In genomic region chr7:45741308-45741707, GRCm38 (mm10) we compare ENCODE assay signal across 11 mouse cellular contexts. TPM values are rescaled to one million over a fixed set of nuclear protein-coding genes. Genes with fewer than 3 reads are reported as not detected.
DNase-seq lines count a peak whose midpoint lies in the region; ATAC-seq and TF ChIP-seq lines count a peak whose summit lies in the region.
"Had no signal": no experiment of that assay in that cellular context is flagged by ENCODE, and none has a peak within 500 bp of the region (broad histone marks: within the 10 kb centered on the region; RNA-seq: fewer than 3 reads in every experiment).

No protein-coding gene starts in this region.

- H3K9ac ChIP-seq in hindbrain, embryonic 16.5 days (ENCODE audit: low read depth, low read length) = no peak overlapping the region
- H3K9ac ChIP-seq: limb, embryonic 15.5 days had no signal

- H3K27ac ChIP-seq in left cerebral cortex, adult 2 months = peak overlapping the region; percentile 87
- no peak overlapping the region for H3K27ac ChIP-seq in brown adipose tissue, adult 24 weeks (replicated peaks; ENCODE audit: low read depth, low read length)
- H3K27ac ChIP-seq in hindbrain, embryonic 16.5 days (ENCODE audit: low read depth, low read length) = no peak overlapping the region
- H3K27ac ChIP-seq: kidney, postnatal 0 days; limb, embryonic 15.5 days had no signal

- H3K4me3 ChIP-seq in left cerebral cortex, adult 2 months = peak overlapping the region; percentile 39; the same call in 1 of the 2 replicates
- peak overlapping the region; percentile 44; the same call in 1 of the 2 replicates for H3K4me3 ChIP-seq in brown adipose tissue, adult 24 weeks (ENCODE audit: insufficient read depth, low read depth, low read length)
- H3K4me3 ChIP-seq in hindbrain, embryonic 16.5 days (ENCODE audit: low read length) = no peak overlapping the region

- H3K27me3 ChIP-seq in hindbrain, embryonic 16.5 days (replicated peaks; ENCODE audit: control insufficient read depth, insufficient read depth, low read length) = no peaks in the 10 kb centered on the region
- H3K27me3 ChIP-seq: limb, embryonic 15.5 days had no signal

- 87% methylated on average over 12 of the region's 12 CpGs for WGBS in hindbrain, embryonic 16.5 days

- H3K9me3 ChIP-seq in hindbrain, embryonic 16.5 days (ENCODE audit: control insufficient read depth, low read length) = no peaks in the 10 kb centered on the region
- H3K9me3 ChIP-seq: limb, embryonic 15.5 days had no signal

- no peak for DNase-seq in left cerebral cortex, adult 2 months (ENCODE audit: extremely low spot score in 1 of 2, low spot score in 2 of 2)
- no peak for DNase-seq in left cerebral cortex, adult 11 months (ENCODE audit: low spot score)
- peak; percentile 30 for DNase-seq in MEL-GATA-1-ER (ENCODE audit: extremely low read depth, low read depth)
- no peak for DNase-seq in right cerebral cortex, postnatal 14 days
- DNase-seq: adrenal gland, postnatal 36 days had no signal

- TF ChIP-seq CTCF in left cerebral cortex, adult 2 months (IDR thresholded peaks at IDR 0.05) = no peak

- H3K4me1 ChIP-seq in brown adipose tissue, adult 24 weeks (ENCODE audit: control insufficient read depth, insufficient read depth, insufficient read length, low read length) = no peaks in the 10 kb centered on the region
- no peaks in the 10 kb centered on the region for H3K4me1 ChIP-seq in hindbrain, embryonic 16.5 days (ENCODE audit: control insufficient read depth, insufficient read depth, low read depth, low read length)

- no peaks in the 10 kb centered on the region for H3K36me3 ChIP-seq in hindbrain, embryonic 16.5 days (ENCODE audit: control insufficient read depth, insufficient read depth, low read length)
- H3K36me3 ChIP-seq: limb, embryonic 15.5 days had no signal

- intact Hi-C loops in left cerebral cortex, adult 2 months (cut with DNase I) = no loop called here

- H3K4me2 ChIP-seq in hindbrain, embryonic 16.5 days (ENCODE audit: low read length) = no peak overlapping the region

- peak; percentile 74 for ATAC-seq in megakaryocyte, adult 5-6 weeks (ENCODE audit: poor library complexity, severe bottlenecking)
- ATAC-seq in hindbrain, embryonic 16.5 days = no peak

RNA-seq across cellular contexts. Expression of gene Spaca4, which starts 15.7 kb away (rescaled TPM):
- not detected for total RNA-seq in left cerebral cortex, adult 2 months (2021)
- not detected in 2 replicates for polyA plus RNA-seq in brown adipose tissue, adult 24 weeks (2012; ENCODE audit: insufficient read depth, insufficient read length, missing spikeins)
- not detected in 2 replicates for total RNA-seq in megakaryocyte, adult 5-6 weeks (2015)
- total RNA-seq in megakaryocyte, adult 5-6 weeks (2017) = not detected in 2 replicates
- polyA plus RNA-seq in hindbrain, embryonic 16.5 days (2015; fragmentation: Nextera tagmentation; extraction: Ambion mirVana) = not detected in 2 replicates
- total RNA-seq: adrenal gland, postnatal 36 days had no signal
- polyA plus RNA-seq: forebrain, embryonic 16.5 days; kidney, postnatal 0 days; limb, embryonic 15.5 days had no signal

RNA-seq across cellular contexts. Expression of gene Fam83e, which starts 20.3 kb away (rescaled TPM):
- under 1 TPM; 0.37 to 0.41 TPM for total RNA-seq in left cerebral cortex, adult 2 months (2021)
- polyA plus RNA-seq in brown adipose tissue, adult 24 weeks (2012; ENCODE audit: insufficient read depth, insufficient read length, missing spikeins) = not detected in 2 replicates
- total RNA-seq in megakaryocyte, adult 5-6 weeks (2015) = 0.18 and 0.29 TPM in 2 replicates
- total RNA-seq in megakaryocyte, adult 5-6 weeks (2017) = 0.12 and 0.22 TPM in 2 replicates
- polyA plus RNA-seq in hindbrain, embryonic 16.5 days (2015; fragmentation: Nextera tagmentation; extraction: Ambion mirVana) = 0.37 and 0.44 TPM in 2 replicates

RNA-seq across cellular contexts. Expression of gene Sphk2, which starts 23.5 kb away (rescaled TPM):
- total RNA-seq in left cerebral cortex, adult 2 months (2021) = 10 to 100 TPM; 30.8 to 34.4 TPM
- 9.2 and 9.9 TPM in 2 replicates for polyA plus RNA-seq in brown adipose tissue, adult 24 weeks (2012; ENCODE audit: insufficient read depth, insufficient read length, missing spikeins)
- total RNA-seq in megakaryocyte, adult 5-6 weeks (2015) = 14.6 and 21.2 TPM in 2 replicates
- 13.7 and 15.7 TPM in 2 replicates for total RNA-seq in megakaryocyte, adult 5-6 weeks (2017)
- polyA plus RNA-seq in hindbrain, embryonic 16.5 days (2015; fragmentation: Nextera tagmentation; extraction: Ambion mirVana) = 23.9 and 28.3 TPM in 2 replicates

RNA-seq across cellular contexts. Expression of gene Rpl18, which starts 26.1 kb away (rescaled TPM):
- total RNA-seq in left cerebral cortex, adult 2 months (2021) = 100 to 1,000 TPM; 318 to 325 TPM
- 445 and 504 TPM in 2 replicates for polyA plus RNA-seq in brown adipose tissue, adult 24 weeks (2012; ENCODE audit: insufficient read depth, insufficient read length, missing spikeins)
- 1,249 and 1,272 TPM in 2 replicates for total RNA-seq in megakaryocyte, adult 5-6 weeks (2015)
- 1,058 and 1,261 TPM in 2 replicates for total RNA-seq in megakaryocyte, adult 5-6 weeks (2017)
- 508 and 537 TPM in 2 replicates for polyA plus RNA-seq in hindbrain, embryonic 16.5 days (2015; fragmentation: Nextera tagmentation; extraction: Ambion mirVana)

RNA-seq across cellular contexts. Expression of gene Dbp, which starts 36.4 kb away (rescaled TPM):
- total RNA-seq in left cerebral cortex, adult 2 months (2021) = 100 to 1,000 TPM in 1 of 2 experiments, 10 to 100 TPM in 1; 60.3 to 104 TPM
- polyA plus RNA-seq in brown adipose tissue, adult 24 weeks (2012; ENCODE audit: insufficient read depth, insufficient read length, missing spikeins) = 23.3 and 31.5 TPM in 2 replicates
- total RNA-seq in megakaryocyte, adult 5-6 weeks (2015) = 3.3 and 4.1 TPM in 2 replicates
- 3.9 and 5.9 TPM in 2 replicates for total RNA-seq in megakaryocyte, adult 5-6 weeks (2017)
- polyA plus RNA-seq in hindbrain, embryonic 16.5 days (2015; fragmentation: Nextera tagmentation; extraction: Ambion mirVana) = 3.2 and 3.3 TPM in 2 replicates
